Mouse (Mus musculus): Measurements from ENCODE around the gene Ptprh.

- TF ChIP-seq EP300 (IDR thresholded peaks at IDR 0.05; ENCODE audit: low read length) = no peak
- no peak for TF ChIP-seq CTCF (conservative IDR thresholded peaks at IDR 0.05 in 1 of 2, IDR thresholded peaks at IDR 0.05 in 1 of 2; ENCODE audit: low read depth in 2 of 2, low read length in 2 of 2)
- no peak for TF ChIP-seq MXI1 (IDR thresholded peaks at IDR 0.05; ENCODE audit: low read depth, low read length)
- TF ChIP-seq USF1 (IDR thresholded peaks at IDR 0.05; ENCODE audit: low read depth, low read length) = no peak
- no peak for TF ChIP-seq POLR2AphosphoS2 (IDR thresholded peaks at IDR 0.05; ENCODE audit: low read depth, low read length)
- no peak for TF ChIP-seq TBP (conservative IDR thresholded peaks at IDR 0.05; ENCODE audit: low read depth, low read length)
- no peak for TF ChIP-seq CHD2 (IDR thresholded peaks at IDR 0.05; ENCODE audit: low read length)
Observed at GRCm38 (mm10) chr7:4631031-4631430, 27.2 kb upstream of the Ptprh start, which contains the start of gene Tmem86b.
